Mouse (Mus musculus) forebrain, embryonic 10.5 days (tissue): ENCODE data around the gene Zcchc8. TPM values are rescaled to one million over a fixed set of nuclear protein-coding genes. Genes with fewer than 3 reads are reported as not detected.

ENCODE experiments used
- DNase-seq: peaks from one replicate; pipeline ENCODE4 v3.0.0-alpha.2; 2017; ENCODE audit warnings: low spot score; ENCODE audit errors: extremely low spot score
- H3K27ac ChIP-seq: fragments of 300-500 bp; sonication (generic); 2 replicates; pipeline ENCODE4 v1.5.1; 2016; ENCODE audit warnings: mild to moderate bottlenecking
- H3K27me3 ChIP-seq: fragments of 300-500 bp; sonication (generic); 2 replicates; pipeline ENCODE4 v1.6.1; 2016; ENCODE audit warnings: mild to moderate bottlenecking; ENCODE audit not compliant: poor library complexity, severe bottlenecking
- H3K36me3 ChIP-seq: fragments of 300-500 bp; sonication (generic); replicated peaks from 2 replicates; pipeline ENCODE4 v1.6.1; 2016; ENCODE audit warnings: mild to moderate bottlenecking, moderate library complexity
- H3K4me1 ChIP-seq: fragments of 300-500 bp; sonication (generic); 2 replicates; pipeline ENCODE4 v1.6.1; 2016
- H3K4me3 ChIP-seq: fragments of 300-500 bp; sonication (generic); 2 replicates; pipeline ENCODE4 v1.5.1; 2016; ENCODE audit warnings: mild to moderate bottlenecking, moderate library complexity
- H3K9me3 ChIP-seq: fragments of 300-500 bp; sonication (generic); 2 replicates; pipeline ENCODE4 v1.6.1; 2016; ENCODE audit warnings: mild to moderate bottlenecking, moderate library complexity
- WGBS: fragments of 180-500 bp; shearing (Covaris S2); methylation state at CpG from one replicate; pipeline ENCODE4 v1.1.7; 2016; 5-methylcytosine and 5-hydroxymethylcytosine counted together
- polyA plus RNA-seq: library from polyadenylated mRNA; unstranded; fragments of >200 nt; fragmentation: Nextera tagmentation; extraction: Ambion mirVana; gene quantifications from 2 replicates; pipeline ENCODE4 v1.2.1, GENCODE M21; 2016

Zcchc8 gene
- polyA plus RNA-seq, 1 experiment from 2014 or later = 90.6 TPM

GRCm38 (mm10) chr5:123709571-123709970, 11.3 kb downstream of the Zcchc8 start:
- H3K27me3 ChIP-seq = no peaks in the 10 kb centered on the region
- H3K9me3 ChIP-seq = peaks cover 5% of the 10 kb centered on the region; the same call in 1 of the 2 replicates
- DNase-seq = no peak
- no peaks in the 10 kb centered on the region for H3K4me1 ChIP-seq
- H3K4me3 ChIP-seq = no peak overlapping the region
- 89% methylated on average over 4 of the region's 4 CpGs for WGBS
- peaks cover 100% of the 10 kb centered on the region for H3K36me3 ChIP-seq
- H3K27ac ChIP-seq = no peak overlapping the region

GRCm38 (mm10) chr5:123708598-123708997, 12.3 kb downstream of the Zcchc8 start:
- peaks cover 100% of the 10 kb centered on the region for H3K36me3 ChIP-seq
- WGBS = 96% methylated on average over 12 of the region's 12 CpGs
- H3K27ac ChIP-seq = no peak overlapping the region

GRCm38 (mm10) chr5:123700625-123701024, 20.3 kb downstream of the Zcchc8 start:
- H3K27me3 ChIP-seq = no peaks in the 10 kb centered on the region
- no peak for DNase-seq
- H3K4me1 ChIP-seq = no peaks in the 10 kb centered on the region
- no peak overlapping the region for H3K4me3 ChIP-seq
- no peaks in the 10 kb centered on the region for H3K9me3 ChIP-seq
- no peak overlapping the region for H3K27ac ChIP-seq
- H3K36me3 ChIP-seq = peaks cover 85% of the 10 kb centered on the region
- 86% methylated on average over 11 of the region's 11 CpGs for WGBS

More at GRCm38 (mm10) chr5:123708598-123708997, 12.3 kb downstream of the Zcchc8 start:
- DNase-seq = no peak
- H3K9me3 ChIP-seq = peaks cover 5% of the 10 kb centered on the region; the same call in 1 of the 2 replicates
- H3K4me3 ChIP-seq = no peak overlapping the region
- no peaks in the 10 kb centered on the region for H3K4me1 ChIP-seq
- H3K27me3 ChIP-seq = no peaks in the 10 kb centered on the region

GRCm38 (mm10) chr5:123699198-123699597, 21.7 kb downstream of the Zcchc8 start:
- Histone ChIP-seq H3K9me3 (no peaks in the 10 kb centered on the region), H3K36me3 (peaks cover 71% of the 10 kb centered on the region), H3K4me1 (no peaks in the 10 kb centered on the region), H3K4me3 (no peak overlapping the region), H3K27me3 (no peaks in the 10 kb centered on the region), H3K27ac (no peak overlapping the region)
- DNase-seq = peak; percentile 71
- WGBS = 38% methylated on average over 3 of the region's 3 CpGs

DNA sequence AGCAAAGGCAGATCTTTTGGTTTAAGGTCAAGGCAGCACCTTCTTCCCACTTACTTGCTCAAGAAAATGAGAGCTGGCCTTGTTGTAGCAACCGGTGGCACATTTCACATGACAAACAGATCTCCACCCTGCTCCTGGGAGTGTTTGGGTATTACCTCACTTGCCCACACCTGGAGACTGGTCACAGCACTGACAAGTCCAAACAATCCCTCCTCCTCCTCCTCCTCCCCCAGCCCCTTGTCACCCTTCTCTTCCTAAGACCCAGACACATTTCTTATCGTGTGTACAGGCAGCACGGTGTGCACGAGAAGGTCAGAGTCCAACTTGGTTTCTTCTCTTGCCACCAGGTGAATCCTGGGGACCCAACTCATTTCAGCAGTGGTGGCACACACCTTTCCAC, 23.9 kb downstream of the Zcchc8 start:
- Histone ChIP-seq H3K27ac (no peak overlapping the region), H3K27me3 (no peaks in the 10 kb centered on the region), H3K36me3 (peaks cover 49% of the 10 kb centered on the region), H3K4me1 (no peaks in the 10 kb centered on the region), H3K9me3 (no peaks in the 10 kb centered on the region), H3K4me3 (no peak overlapping the region)
- no peak for DNase-seq
- 91% methylated on average over 4 of the region's 4 CpGs for WGBS

DNA sequence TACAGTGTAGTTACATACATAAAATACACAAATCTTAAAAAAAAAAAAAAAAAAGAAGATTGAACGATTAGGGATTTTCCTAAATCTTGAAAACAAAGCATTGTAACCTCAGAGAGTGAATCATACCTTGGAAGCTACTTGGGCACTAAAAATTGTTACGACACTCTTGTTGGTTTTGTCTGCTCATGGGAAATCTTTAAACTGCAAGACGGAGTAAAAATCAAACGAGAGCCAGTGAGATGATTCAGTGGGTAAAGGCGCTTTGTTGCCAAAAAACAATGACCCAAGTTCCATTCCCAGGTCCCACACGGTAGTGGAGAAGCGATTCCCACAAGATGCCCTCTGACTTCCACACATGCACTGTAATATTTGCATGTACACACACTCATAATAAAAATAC, 24.7 kb downstream of the Zcchc8 start:
- Histone ChIP-seq H3K9me3 (no peaks in the 10 kb centered on the region), H3K4me1 (no peaks in the 10 kb centered on the region), H3K27me3 (no peaks in the 10 kb centered on the region), H3K4me3 (no peak overlapping the region), H3K36me3 (peaks cover 42% of the 10 kb centered on the region), H3K27ac (no peak overlapping the region)
- 95% methylated on average over 7 of the region's 7 CpGs for WGBS
- no peak for DNase-seq

GRCm38 (mm10) chr5:123694468-123694867, 26.4 kb downstream of the Zcchc8 start:
- no peaks in the 10 kb centered on the region for H3K9me3 ChIP-seq
- H3K4me3 ChIP-seq = no peak overlapping the region
- no peaks in the 10 kb centered on the region for H3K4me1 ChIP-seq
- no peak for DNase-seq
- 80% methylated on average over 6 of the region's 6 CpGs for WGBS
- no peaks in the 10 kb centered on the region for H3K27me3 ChIP-seq
- H3K36me3 ChIP-seq = peaks cover 25% of the 10 kb centered on the region
- H3K27ac ChIP-seq = no peak overlapping the region

DNA sequence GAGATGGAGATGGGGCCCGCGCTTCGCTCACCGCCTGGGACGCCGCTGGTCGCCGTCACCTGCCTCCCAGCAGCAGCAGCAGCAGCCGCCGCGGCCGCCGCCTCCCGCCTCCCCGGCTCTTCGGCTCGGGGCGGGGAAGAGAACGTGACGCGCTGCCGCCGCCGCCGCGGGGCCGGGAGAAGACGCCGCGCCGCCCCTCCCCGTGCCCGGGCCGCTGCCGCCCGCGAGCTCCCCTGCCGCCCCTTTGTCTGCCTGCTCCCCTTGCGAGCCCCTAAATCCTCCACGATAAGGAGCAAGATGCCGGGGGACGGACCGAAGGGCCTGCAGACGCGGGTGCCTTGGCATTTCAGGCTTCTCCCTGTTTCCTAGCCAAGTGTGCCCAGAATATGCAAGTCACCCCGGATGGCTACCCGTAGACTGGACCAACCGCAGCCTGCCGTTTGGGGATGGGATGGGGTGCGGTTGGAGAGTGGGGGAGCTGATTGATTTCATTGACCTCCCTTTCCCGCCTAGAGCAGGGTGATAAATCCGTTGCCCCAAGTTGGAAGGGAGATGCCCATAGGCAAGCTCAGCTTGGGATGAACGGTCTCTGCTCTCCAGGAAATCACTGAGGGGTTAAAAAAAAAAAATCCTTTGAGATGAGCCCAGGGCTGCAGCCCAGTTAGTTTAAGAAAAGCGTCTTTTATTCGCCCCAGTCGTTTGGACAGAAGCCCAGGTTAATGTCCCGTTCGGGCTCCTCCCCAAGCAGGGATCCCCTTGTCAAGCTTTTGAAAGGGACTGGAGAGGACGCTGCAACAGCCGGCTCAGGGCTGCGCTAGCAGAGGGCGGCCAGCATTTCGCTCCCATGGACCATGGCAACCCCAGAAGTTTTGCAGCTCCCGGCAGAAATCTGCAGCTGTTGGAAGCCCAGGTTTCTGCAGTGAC, 36.4 kb downstream of the Zcchc8 start, which contains the start of gene Clip1:
Clip1 (minus strand) TSS at position 398 of the 924 bp plus-strand sequence.
- H3K4me1 ChIP-seq = peaks cover 37% of the 10 kb centered on the region
- peak; percentile 61 for DNase-seq
- H3K27me3 ChIP-seq = no peaks in the 10 kb centered on the region
- H3K4me3 ChIP-seq = peak within 1 kb of the TSS; percentile 99
- WGBS = under 1% methylated on average over 64 of the region's 64 CpGs
- peak within 1 kb of the TSS; percentile 100 for H3K27ac ChIP-seq
- H3K9me3 ChIP-seq = no peaks in the 10 kb centered on the region
- no peaks in the 10 kb centered on the region for H3K36me3 ChIP-seq

GRCm38 (mm10) chr5:123683377-123684220, 37.3 kb downstream of the Zcchc8 start:
- peak; percentile 70 for DNase-seq
- under 1% methylated on average over 88 of the region's 92 CpGs for WGBS
- H3K36me3 ChIP-seq = peaks cover 2% of the 10 kb centered on the region
- peak overlapping the region; percentile 100 for H3K27ac ChIP-seq
- H3K4me1 ChIP-seq = peaks cover 37% of the 10 kb centered on the region
- H3K9me3 ChIP-seq = no peaks in the 10 kb centered on the region
- no peaks in the 10 kb centered on the region for H3K27me3 ChIP-seq
- peak overlapping the region; percentile 99 for H3K4me3 ChIP-seq

DNA sequence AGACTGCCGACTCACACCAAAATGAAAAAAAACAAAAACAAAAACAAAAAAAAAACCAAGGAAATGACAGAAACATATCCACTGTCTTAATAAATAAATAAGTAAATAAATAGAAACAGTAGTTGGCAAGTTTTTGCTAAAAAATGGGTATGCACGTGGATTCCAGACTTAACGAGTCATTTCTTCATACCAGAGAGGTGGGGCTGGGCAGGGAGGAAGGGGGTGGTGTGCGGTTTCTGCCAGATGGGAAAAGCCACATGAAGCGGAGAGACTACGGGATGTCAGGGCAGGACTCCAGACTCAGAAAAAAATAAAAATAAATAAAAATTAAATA, 37.9 kb downstream of the Zcchc8 start:
- Histone ChIP-seq H3K27me3 (no peaks in the 10 kb centered on the region), H3K4me1 (peaks cover 37% of the 10 kb centered on the region), H3K9me3 (no peaks in the 10 kb centered on the region), H3K27ac (peak overlapping the region; percentile 100), H3K4me3 (peak overlapping the region; percentile 99), H3K36me3 (peaks cover 4% of the 10 kb centered on the region)
- no peak for DNase-seq
- 5% methylated on average over 6 of the region's 6 CpGs for WGBS

DNA sequence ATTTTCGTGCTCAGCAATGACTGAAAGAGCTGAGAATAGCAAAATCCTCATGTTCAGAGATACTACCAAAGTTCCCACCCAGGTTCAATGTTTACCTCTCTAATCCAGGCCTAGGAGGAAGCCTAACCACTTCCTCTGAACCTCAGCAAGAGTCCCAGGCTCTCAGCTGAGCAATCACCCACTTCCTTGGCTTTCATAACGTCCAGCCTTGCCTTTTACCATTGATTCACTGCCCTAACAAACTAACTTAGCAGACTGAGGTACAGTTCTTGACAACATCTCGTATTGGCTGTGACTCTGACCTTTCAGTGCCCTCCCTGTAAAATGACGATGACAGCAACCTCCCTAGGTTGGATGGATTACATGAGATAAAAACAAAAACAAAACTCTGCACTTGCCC, 38.5 kb downstream of the Zcchc8 start:
- WGBS = 55% methylated on average over 4 of the region's 4 CpGs
- no peak for DNase-seq
- H3K27me3 ChIP-seq = no peaks in the 10 kb centered on the region
- H3K4me1 ChIP-seq = peaks cover 37% of the 10 kb centered on the region
- H3K36me3 ChIP-seq = peaks cover 5% of the 10 kb centered on the region
- no peak overlapping the region for H3K27ac ChIP-seq
- peak overlapping the region; percentile 99 for H3K4me3 ChIP-seq
- no peaks in the 10 kb centered on the region for H3K9me3 ChIP-seq

DNA sequence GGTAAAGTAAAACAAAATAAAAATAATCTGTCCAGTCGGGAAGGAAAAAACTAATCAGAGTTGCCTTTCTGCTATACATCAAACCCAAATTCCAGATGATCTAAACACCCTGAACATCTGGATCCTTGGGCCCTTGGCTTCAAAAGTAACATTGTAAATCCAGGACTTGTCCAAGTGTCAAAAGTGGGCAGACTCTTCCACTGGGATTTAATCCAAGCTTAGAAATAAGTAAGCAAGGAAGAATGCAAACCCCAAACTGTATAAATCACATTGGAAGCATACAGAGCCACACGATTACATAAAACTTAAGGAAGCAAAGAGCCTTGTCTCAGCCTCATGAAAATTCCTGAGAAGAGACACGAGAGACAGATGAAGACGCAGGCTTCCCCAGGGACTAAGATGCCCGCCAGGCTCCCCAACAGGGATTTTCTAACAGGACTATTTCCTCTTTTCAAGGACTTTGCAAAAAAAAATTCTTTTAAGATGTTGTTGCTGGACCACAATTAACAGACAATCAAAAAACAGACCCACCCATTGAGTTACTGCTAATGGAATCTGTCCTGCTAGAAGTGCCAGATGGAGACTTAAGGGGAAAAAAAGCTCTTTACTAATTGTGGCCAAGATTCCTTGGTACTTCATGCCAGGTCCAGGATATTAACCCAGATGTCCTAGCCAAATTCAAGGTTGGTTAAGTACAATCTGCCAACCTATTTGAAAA, 41.2 kb downstream of the Zcchc8 start:
- Histone ChIP-seq H3K27ac (no peak overlapping the region), H3K27me3 (no peaks in the 10 kb centered on the region), H3K4me3 (no peak overlapping the region), H3K9me3 (no peaks in the 10 kb centered on the region), H3K36me3 (peaks cover 17% of the 10 kb centered on the region), H3K4me1 (peaks cover 32% of the 10 kb centered on the region)
- DNase-seq = no peak
- 78% methylated on average over 5 of the region's 5 CpGs for WGBS
